Mouse (Mus musculus): Measurements from ENCODE around the gene Vstm5. TPM values are rescaled to one million over a fixed set of nuclear protein-coding genes. Genes with fewer than 3 reads are reported as not detected.

Gene Vstm5
- total RNA-seq, 2 experiments from 2014 or later: 9.9 to 11.4 TPM

DNA sequence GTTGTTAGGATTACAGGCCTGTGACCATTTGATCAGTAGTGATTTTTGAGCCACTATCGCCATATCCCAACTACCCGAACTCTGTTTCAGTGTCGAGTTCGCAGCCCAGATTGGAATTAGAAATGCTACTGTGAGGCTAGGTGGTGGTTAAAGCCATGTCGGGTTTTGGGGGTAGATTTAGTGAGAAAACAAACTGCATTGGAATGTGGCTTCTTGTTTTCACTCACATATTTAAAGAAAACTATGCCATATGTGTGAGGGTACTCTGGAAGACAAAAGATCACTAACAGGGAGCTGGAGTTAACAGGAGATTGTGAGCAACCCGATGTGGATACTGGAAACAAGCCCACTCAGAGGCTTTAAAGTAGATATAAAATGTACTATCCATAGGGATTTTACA lies 68.4 kb downstream of the Vstm5 start:
- DNase-seq (ENCODE audit: low spot score in 2 of 2): no peak

DNA sequence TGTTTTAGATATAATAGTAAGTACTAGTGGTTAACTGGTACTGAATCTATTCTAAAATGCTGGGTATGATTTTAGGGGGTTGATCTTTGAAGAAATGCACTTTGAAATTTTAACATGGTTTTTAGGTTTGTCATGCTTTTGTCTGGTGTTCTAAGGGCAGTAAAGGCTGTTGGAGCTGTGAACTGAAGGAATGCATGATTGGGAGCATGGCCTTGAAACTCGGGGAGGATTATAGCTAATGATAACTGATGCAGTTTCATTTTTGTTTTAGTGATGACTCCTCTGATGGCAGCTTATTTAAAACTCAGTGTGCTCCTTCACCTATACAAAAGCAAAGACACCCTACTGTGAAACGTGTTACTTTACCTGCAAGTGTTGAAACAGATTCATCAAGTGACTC lies 69.4 kb downstream of the Vstm5 start:
- DNase-seq (ENCODE audit: low spot score in 2 of 2): no peak

Other genes with a start within 250 kb of the Vstm5 start
- gene Panx1, start 193.6 kb upstream of the Vstm5 start, total RNA-seq (2021): 10 to 100 TPM; 26.4 to 28.6 TPM
- not detected for gene Hephl1, start 126.9 kb upstream of the Vstm5 start, total RNA-seq (2021)
- gene Med17, start 40.9 kb downstream of the Vstm5 start, total RNA-seq (2021): 10 to 100 TPM; 33.0 to 35.4 TPM
- 10 to 100 TPM; 21.7 to 36.3 TPM for gene Taf1d, start 67.2 kb downstream of the Vstm5 start, total RNA-seq (2021)
- gene 4931406C07Rik, start 67.4 kb downstream of the Vstm5 start, total RNA-seq (2021): 10 to 100 TPM; 15.1 to 18.3 TPM
- gene Cep295, start 118.7 kb downstream of the Vstm5 start, total RNA-seq (2021): 10 to 100 TPM; 19.7 to 20.0 TPM

Measured in left cerebral cortex, adult 18-20 months (tissue).